Mouse (Mus musculus) CD4-positive naive resting alpha-beta T cell, adult 57 days (primary cell): ENCODE results near the gene Chst4. TPM values are rescaled to one million over a fixed set of nuclear protein-coding genes. Genes with fewer than 3 reads are reported as not detected.

Experiments used
- total RNA-seq: library from RNA; stranded (reverse); gene quantifications from one replicate; pipeline ENCODE4 v1.2.4, GENCODE M21; 2023

Chst4 gene
- 0.68 TPM for total RNA-seq

GRCm38 (mm10) chr8:110039659-110040058 lies at the start of gene Chst4:
TSS of gene Chst4 (minus strand) at chr8:110039740.

GRCm38 (mm10) chr8:110079282-110080221 lies 40.0 kb upstream of the Chst4 start, which contains the start of gene Zfp612:
TSS of gene Zfp612 (plus strand) at chr8:110079746.

GRCm38 (mm10) chr8:109990224-109990623 lies 49.3 kb downstream of the Chst4 start, which contains the start of gene Tat:
TSS of gene Tat (plus strand) at chr8:109990437.

Other genes with a start within 250 kb of the Chst4 start
- gene Phlpp2, start 171.2 kb downstream of the Chst4 start, total RNA-seq, result 6.5 TPM
- not detected for gene Marveld3, start 77.5 kb downstream of the Chst4 start, total RNA-seq
- not detected for gene Tat, start 49.3 kb downstream of the Chst4 start, total RNA-seq
- gene Zfp612, start 40.0 kb upstream of the Chst4 start, total RNA-seq, result 3.3 TPM
- not detected for gene Gm21964, start 61.5 kb upstream of the Chst4 start, total RNA-seq
- gene Gm17720, start 63.0 kb upstream of the Chst4 start, total RNA-seq, result not detected
- gene Calb2, start 128.5 kb upstream of the Chst4 start, total RNA-seq, result not detected
- 5.0 TPM for gene Cmtr2, start 175.9 kb upstream of the Chst4 start, total RNA-seq
- not detected for gene Hydin, start 227.2 kb upstream of the Chst4 start, total RNA-seq